Mouse (Mus musculus) frontal cortex, postnatal 36 days (tissue): ENCODE results near the gene Ms4a6b.
"Not testable (repeated sequence)": the region's sequence is repeated elsewhere in the genome, so short reads cannot be mapped to it uniquely, and the experiment has no call there.

Experiments
- DNase-seq, 2 experiments: peaks; one replicate each; pipeline ENCODE4 v3.0.0; 2022; ENCODE audit warnings: low spot score in 2 of 2

The Ms4a6b gene

GRCm38 (mm10) chr19:11533888-11534445 is 17.7 kb downstream of the Ms4a6b start:
- no peak for DNase-seq

GRCm38 (mm10) chr19:11536593-11536992 is 20.3 kb downstream of the Ms4a6b start, which contains the start of gene Ms4a4d:
TSS of gene Ms4a4d (plus strand) at chr19:11536801.
- no peak for DNase-seq

GRCm38 (mm10) chr19:11537336-11537735 is 21.0 kb downstream of the Ms4a6b start:
- DNase-seq = no peak

- not testable (repeated sequence) for DNase-seq
Measured at GRCm38 (mm10) chr19:11540166-11540821, 24.0 kb downstream of the Ms4a6b start.

GRCm38 (mm10) chr19:11544383-11544782 is 28.1 kb downstream of the Ms4a6b start:
- DNase-seq = not testable (repeated sequence)

GRCm38 (mm10) chr19:11547911-11548310 is 31.6 kb downstream of the Ms4a6b start:
- no peak for DNase-seq

GRCm38 (mm10) chr19:11554726-11555125 is 38.4 kb downstream of the Ms4a6b start:
- no peak for DNase-seq

GRCm38 (mm10) chr19:11559560-11559959 is 43.2 kb downstream of the Ms4a6b start:
- not testable (repeated sequence) for DNase-seq

- DNase-seq = no peak
Measured at GRCm38 (mm10) chr19:11574965-11575364, 58.7 kb downstream of the Ms4a6b start.
